Mouse (Mus musculus) heart, postnatal 0 days (tissue): Measurements from ENCODE around the gene Slc16a3.

ENCODE experiments used
- CTCF ChIP-seq: IDR thresholded peaks from 2 replicates; pipeline ENCODE4 v1.5.1; 2016; ENCODE audit warnings: antibody characterized with exemption, control low read depth, low read depth
- EP300 ChIP-seq: IDR thresholded peaks from 2 replicates; pipeline ENCODE4 v1.6.1; 2016; ENCODE audit warnings: antibody characterized with exemption, low read depth

- TF ChIP-seq EP300 (no peak), CTCF (no peak)
These were observed 61.9 kb downstream of the Slc16a3 start for GRCm38 (mm10) chr11:121010044-121010755.
